Mouse (Mus musculus) Patski (cell line): ENCODE measurements at regions not wholly inside any gene's neighbourhood (a gene's known extent, or its start where the extent isn't known, plus 50 kb on each side); places are given as distances from the start of the nearest gene placed in this dataset.

Source experiments
- ATAC-seq: fragments of 100-300 bp; one replicate; pipeline ENCODE4 v1.8.0; 2021
- CTCF ChIA-PET: fragments of 350-600 bp; sonication (Branson Sonifier 250); formaldehyde crosslinking; loops from one replicate; lab custom pipeline; 2022; ENCODE audit warnings: inconsistent platforms; lab: Charles Lee
- POLR2A ChIA-PET: fragments of 350-600 bp; sonication (Branson Sonifier 250); formaldehyde crosslinking; loops from one replicate; lab custom pipeline; 2022; ENCODE audit warnings: antibody characterized with exemption, inconsistent platforms; lab: Charles Lee
- DNase-seq: peaks from one replicate; pipeline ENCODE4 v3.0.0-alpha.2; 2011; ENCODE audit warnings: low read depth, low spot score
- H3K27me3 ChIP-seq: fragments of 371-371 bp; one replicate; pipeline ENCODE4 v1.5.1; 2021
- CTCF ChIP-seq: fragments of 100-300 bp; IDR thresholded peaks from one replicate; pipeline ENCODE4 v1.5.1; 2021
- in situ Hi-C: fragments of 300-500 bp; cut with MboI; formaldehyde crosslinking; loops from 3 replicates; pipeline ENCODE4 v1.11.1; 2018; ENCODE audit warnings: low pct_unique_long_range_greater_than_20kb, mixed read lengths

- in situ Hi-C loops: no loop called here
- DNase-seq (no peak), ATAC-seq (no peak)
- POLR2A ChIA-PET: no interaction called here
- CTCF ChIA-PET: no interaction called here
- TF ChIP-seq CTCF: no peak
- no peaks in the 10 kb centered on the region for H3K27me3 ChIP-seq
Measured at GRCm38 (mm10) chr12:45833871-45834270, 759.4 kb upstream of the Stxbp6 start.

GRCm38 (mm10) chr12:45833414-45833762 lies 758.9 kb upstream of the Stxbp6 start:
- in situ Hi-C loops: no loop called here
- POLR2A ChIA-PET: no interaction called here
- no peak for DNase-seq
- ATAC-seq: no peak
- CTCF ChIA-PET: no interaction called here
- no peaks in the 10 kb centered on the region for H3K27me3 ChIP-seq
- TF ChIP-seq CTCF: no peak

GRCm38 (mm10) chr12:45832671-45833413 lies 758.3 kb upstream of the Stxbp6 start:
- ChIA-PET POLR2A (no interaction called here), CTCF (no interaction called here)
- H3K27me3 ChIP-seq: no peaks in the 10 kb centered on the region
- TF ChIP-seq CTCF: no peak
- DNase-seq (peak; percentile 17), ATAC-seq (peak; percentile 37)
- in situ Hi-C loops: no loop called here

- DNase-seq (no peak), ATAC-seq (no peak)
- ChIA-PET CTCF (no interaction called here), POLR2A (no interaction called here)
- in situ Hi-C loops: no loop called here
- no peaks in the 10 kb centered on the region for H3K27me3 ChIP-seq
- no peak for TF ChIP-seq CTCF
Measured at GRCm38 (mm10) chr12:45824861-45825260, 750.4 kb upstream of the Stxbp6 start.
